8 mouse cellular contexts compared by ENCODE assay signal in the genomic region with DNA sequence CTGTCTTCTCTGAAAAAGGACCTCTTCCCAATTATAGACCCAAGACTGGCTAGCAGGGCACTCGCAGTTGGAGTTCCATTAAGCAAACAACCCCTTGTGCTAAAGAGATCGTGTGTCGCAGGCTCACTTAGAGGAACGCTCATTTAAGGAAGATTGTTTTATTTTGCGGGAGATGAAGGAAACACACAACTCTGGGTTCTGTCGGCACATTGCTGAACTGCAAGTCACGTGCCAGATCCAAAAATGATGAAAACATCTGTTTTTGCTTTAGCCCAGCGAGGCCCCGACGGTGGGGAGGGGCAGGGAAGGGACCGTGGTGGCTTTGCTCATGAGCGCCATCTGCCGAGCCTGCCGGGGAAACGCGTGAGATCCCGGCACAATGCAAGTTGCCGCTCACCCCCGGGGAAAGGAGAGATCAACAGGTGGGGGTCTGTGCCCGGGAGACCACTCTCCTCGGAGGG.
DNase-seq lines count a peak whose midpoint lies in the region; ATAC-seq and TF ChIP-seq lines count a peak whose summit lies in the region.

No protein-coding gene starts in this region.

- peak overlapping the region; percentile 20; the same call in 1 of the 2 replicates for H3K9ac ChIP-seq in ES-Bruce4 (ENCODE audit: low read depth, poor library complexity, severe bottlenecking)
- peak overlapping the region; percentile 81 for H3K9ac ChIP-seq in lung, embryonic 16.5 days (ENCODE audit: low read length)

- no peaks in the 10 kb centered on the region for H3K27me3 ChIP-seq in ES-Bruce4 (ENCODE audit: control insufficient read depth, insufficient read depth, low read length, poor library complexity, severe bottlenecking)
- peaks cover 10% of the 10 kb centered on the region; the same call in 1 of the 2 replicates for H3K27me3 ChIP-seq in hindbrain, embryonic 10.5 days (ENCODE audit: insufficient read depth, poor library complexity, severe bottlenecking)
- H3K27me3 ChIP-seq in lung, embryonic 16.5 days (ENCODE audit: control insufficient read depth, insufficient read depth, low read depth, low read length): peaks cover 3% of the 10 kb centered on the region

- H3K4me1 ChIP-seq in ES-Bruce4 (ENCODE audit: control insufficient read depth, insufficient read depth, low read length): peaks cover 2% of the 10 kb centered on the region
- H3K4me1 ChIP-seq in hindbrain, embryonic 10.5 days (replicated peaks): peaks cover 47% of the 10 kb centered on the region
- peaks cover 21% of the 10 kb centered on the region for H3K4me1 ChIP-seq in lung, embryonic 16.5 days (replicated peaks; ENCODE audit: control insufficient read depth, insufficient read depth, low read length)

- H3K4me3 ChIP-seq in ES-Bruce4 (ENCODE audit: low read depth, low read length): peak overlapping the region; percentile 48
- peak overlapping the region; percentile 58 for H3K4me3 ChIP-seq in hindbrain, embryonic 10.5 days
- peak overlapping the region; percentile 54 for H3K4me3 ChIP-seq in lung, embryonic 16.5 days (ENCODE audit: low read length)

- ATAC-seq in frontal cortex, adult (ENCODE audit: low TSS enrichment): peak; percentile 62
- ATAC-seq in lung, embryonic 16.5 days (ENCODE audit: low read depth): peak; percentile 89

- no peaks in the 10 kb centered on the region for H3K9me3 ChIP-seq in ES-Bruce4 (replicated peaks; ENCODE audit: control insufficient read depth, insufficient read depth, low read length, poor library complexity, severe bottlenecking)
- H3K9me3 ChIP-seq in hindbrain, embryonic 10.5 days: no peaks in the 10 kb centered on the region
- no peaks in the 10 kb centered on the region for H3K9me3 ChIP-seq in lung, embryonic 16.5 days (ENCODE audit: control insufficient read depth, low read length)

- H3K27ac ChIP-seq in ES-Bruce4 (ENCODE audit: insufficient read depth, low read length): no peak overlapping the region
- H3K27ac ChIP-seq in hindbrain, embryonic 10.5 days: peak overlapping the region; percentile 94
- peak overlapping the region; percentile 93 for H3K27ac ChIP-seq in lung, embryonic 16.5 days (ENCODE audit: low read length)

- WGBS in hindbrain, embryonic 10.5 days: under 1% methylated on average over 21 of the region's 21 CpGs
- under 1% methylated on average over 21 of the region's 21 CpGs for WGBS in lung, embryonic 16.5 days

- peak; percentile 75 to 80 for DNase-seq in cerebellum, adult 18-20 months
- DNase-seq in hindbrain, embryonic 10.5 days (ENCODE audit: low spot score): peak; percentile 91
- peak; percentile 82 for DNase-seq in layer of hippocampus, adult 9-11 months
- peak; percentile 73 for DNase-seq in ovary, adult 18-20 months (ENCODE audit: low spot score)
- peak; percentile 89 for DNase-seq in thymus, postnatal 0 days (ENCODE audit: low spot score)

- TF ChIP-seq CTCF in ES-Bruce4 (IDR thresholded peaks at IDR 0.05; ENCODE audit: low read depth, low read length): peak; percentile 85

- no peaks in the 10 kb centered on the region for H3K36me3 ChIP-seq in ES-Bruce4 (ENCODE audit: control insufficient read depth, insufficient read depth, low read length, poor library complexity, severe bottlenecking)
- H3K36me3 ChIP-seq in hindbrain, embryonic 10.5 days: no peaks in the 10 kb centered on the region
- no peaks in the 10 kb centered on the region for H3K36me3 ChIP-seq in lung, embryonic 16.5 days (ENCODE audit: control insufficient read depth, insufficient read depth, low read length)

- TF ChIP-seq POLR2A in ES-Bruce4 (IDR thresholded peaks at IDR 0.05; ENCODE audit: insufficient read depth, low read length): no peak

- no peak for TF ChIP-seq EP300 in ES-Bruce4 (IDR thresholded peaks at IDR 0.05; ENCODE audit: insufficient read depth, low read depth, low read length)

- H3K4me2 ChIP-seq in lung, embryonic 16.5 days (ENCODE audit: low read depth, low read length): peak overlapping the region; percentile 91
